Mouse (Mus musculus): ENCODE results near the gene Dand5.

Gene Dand5

DNA sequence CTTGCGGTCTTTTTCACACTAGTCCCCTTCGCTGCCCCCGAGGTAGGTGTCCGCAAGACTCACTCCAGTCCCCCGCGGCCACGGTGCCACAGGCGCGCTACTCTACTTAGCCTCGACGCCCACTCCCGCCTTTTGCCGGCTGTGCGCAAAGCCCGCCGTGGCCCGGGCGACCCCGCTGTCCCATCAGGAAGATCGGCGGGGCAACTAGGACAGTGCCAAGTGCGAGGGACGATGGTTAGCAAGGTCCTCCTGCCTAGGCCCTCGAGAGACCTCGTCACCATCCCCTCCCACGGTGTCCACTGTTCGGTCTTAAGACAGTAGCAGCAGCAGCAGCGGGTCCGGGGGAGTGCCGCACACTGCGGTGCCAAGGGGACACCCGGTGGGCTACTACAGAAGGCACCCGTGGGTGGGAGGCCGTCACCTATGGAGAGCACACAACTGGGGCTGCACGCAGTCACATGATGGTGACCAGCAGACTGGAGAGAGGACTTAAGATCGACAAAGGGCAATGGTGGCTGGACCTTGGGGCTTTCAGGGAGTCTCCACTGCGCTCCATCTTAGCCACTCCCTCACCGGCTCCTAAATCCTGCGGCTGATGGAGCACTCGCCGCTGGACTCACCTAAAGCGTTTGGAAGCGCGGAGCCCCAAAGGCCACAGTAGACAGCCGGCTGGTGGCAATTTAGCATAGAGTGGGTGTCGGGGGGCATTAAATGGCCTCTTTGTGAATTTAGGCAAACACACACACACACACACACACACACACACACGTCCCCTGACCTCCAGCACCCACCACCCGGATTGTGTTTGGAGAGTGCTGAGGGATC lies 37.7 kb downstream of the Dand5 start:
- in situ Hi-C loops (cut with MboI, MseI) = no loop called here

- in situ Hi-C loops (cut with MboI, MseI) = no loop called here
These were observed 38.6 kb downstream of the Dand5 start for GRCm38 (mm10) chr8:84783919-84784581.

- in situ Hi-C loops (cut with MboI, MseI) = no loop called here
These were observed 39.3 kb downstream of the Dand5 start for GRCm38 (mm10) chr8:84783198-84783918.

DNA sequence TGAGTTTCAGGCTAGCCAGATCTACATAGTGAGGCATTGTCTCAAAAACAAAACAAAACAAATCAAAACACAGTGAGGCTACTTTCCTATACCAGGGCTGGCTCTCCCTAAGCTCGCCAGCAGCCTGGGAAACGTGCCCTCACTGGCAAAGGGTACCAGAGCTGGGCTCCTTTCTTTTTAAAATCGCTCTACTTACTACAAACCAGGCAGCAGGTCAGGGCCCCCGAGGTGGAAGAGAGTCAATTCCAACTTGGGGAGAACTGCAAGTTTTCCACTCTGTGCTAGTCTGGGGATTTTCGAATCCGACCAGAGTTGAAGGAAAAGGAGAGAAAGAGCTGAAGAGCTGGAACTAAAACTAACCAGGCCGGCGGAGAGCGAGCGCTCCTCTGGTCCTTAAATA lies 39.9 kb downstream of the Dand5 start:
- in situ Hi-C loops (cut with MboI, MseI) = no loop called here

DNA sequence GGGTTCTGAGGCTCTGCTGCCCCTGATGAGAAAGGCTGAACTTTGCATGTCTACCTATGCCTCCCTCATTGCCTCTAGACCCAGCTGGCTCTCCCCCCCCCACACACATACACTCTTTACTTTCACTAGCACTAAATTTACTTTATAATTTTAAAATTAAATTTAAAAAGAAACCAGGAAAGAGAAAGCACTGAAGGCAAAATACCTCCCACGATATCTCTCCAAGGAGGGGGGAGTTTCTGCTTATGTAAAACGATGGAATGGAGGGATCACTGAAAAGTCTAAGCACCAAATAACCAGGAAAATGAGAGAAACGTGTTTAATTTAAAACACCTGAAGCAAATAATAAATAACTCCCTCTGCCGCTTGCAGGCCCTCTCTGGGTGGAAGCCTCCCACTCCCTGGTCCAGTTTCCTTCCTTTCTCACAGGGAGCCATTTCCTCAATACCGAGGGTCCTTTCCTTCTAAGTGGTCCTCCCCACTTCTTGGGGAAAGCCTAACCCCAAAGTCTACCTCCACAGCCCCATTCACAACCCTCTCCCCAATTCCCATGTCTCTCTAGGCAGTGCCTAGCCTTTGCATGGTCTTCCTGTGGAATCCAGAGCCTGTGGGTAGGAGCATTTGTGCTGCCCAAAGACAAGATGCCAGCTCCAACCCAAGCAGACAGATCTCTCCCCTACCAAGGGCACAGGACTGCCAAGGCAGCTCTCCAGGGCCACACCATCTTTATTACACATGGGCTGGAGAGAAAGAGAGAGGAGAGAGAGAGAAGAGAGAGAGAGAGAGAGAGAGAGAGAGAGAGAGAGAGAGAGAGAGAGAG lies 40.7 kb downstream of the Dand5 start:
- in situ Hi-C loops (cut with MboI, MseI) = no loop called here

- in situ Hi-C loops (cut with MboI, MseI) = no loop called here
These were observed 41.5 kb downstream of the Dand5 start for GRCm38 (mm10) chr8:84780949-84781680.

GRCm38 (mm10) chr8:84780225-84780555 lies 42.4 kb downstream of the Dand5 start:
- in situ Hi-C loops (cut with MboI, MseI) = no loop called here

DNA sequence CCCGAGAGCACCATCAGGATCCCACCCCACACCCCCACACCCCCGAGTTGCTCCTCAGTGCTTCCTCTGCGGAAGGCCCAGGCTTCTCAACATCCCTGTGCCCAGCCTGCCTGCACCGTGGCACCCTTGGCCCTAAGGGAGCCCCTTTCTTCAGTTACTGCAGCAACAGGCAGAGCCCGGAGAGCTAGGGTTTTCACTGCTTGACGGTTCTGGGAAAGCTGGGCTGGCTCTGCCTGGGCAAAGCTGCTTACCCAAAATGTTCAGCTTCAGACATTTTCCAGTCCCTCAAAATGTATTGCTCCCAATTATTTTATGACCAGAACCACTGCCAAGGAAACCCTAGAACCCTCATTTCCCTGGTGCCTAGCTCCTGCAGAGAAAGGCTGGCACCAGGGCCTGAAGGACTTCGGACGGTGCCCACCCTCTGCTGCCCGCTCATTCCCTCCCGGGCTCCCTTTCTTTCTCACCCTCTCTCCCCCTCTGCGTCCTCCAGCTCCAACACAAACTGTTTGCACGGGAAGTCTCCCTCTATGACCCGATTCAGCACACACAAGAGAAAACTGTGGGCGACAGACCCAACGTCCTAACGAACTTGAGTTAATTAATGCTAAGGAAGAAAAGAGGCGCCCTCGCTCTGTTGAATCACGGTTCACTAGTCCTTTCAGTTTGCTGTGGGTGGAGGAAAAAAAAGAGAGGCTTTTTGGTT lies 43.0 kb downstream of the Dand5 start:
- in situ Hi-C loops (cut with MboI, MseI) = no loop called here

DNA sequence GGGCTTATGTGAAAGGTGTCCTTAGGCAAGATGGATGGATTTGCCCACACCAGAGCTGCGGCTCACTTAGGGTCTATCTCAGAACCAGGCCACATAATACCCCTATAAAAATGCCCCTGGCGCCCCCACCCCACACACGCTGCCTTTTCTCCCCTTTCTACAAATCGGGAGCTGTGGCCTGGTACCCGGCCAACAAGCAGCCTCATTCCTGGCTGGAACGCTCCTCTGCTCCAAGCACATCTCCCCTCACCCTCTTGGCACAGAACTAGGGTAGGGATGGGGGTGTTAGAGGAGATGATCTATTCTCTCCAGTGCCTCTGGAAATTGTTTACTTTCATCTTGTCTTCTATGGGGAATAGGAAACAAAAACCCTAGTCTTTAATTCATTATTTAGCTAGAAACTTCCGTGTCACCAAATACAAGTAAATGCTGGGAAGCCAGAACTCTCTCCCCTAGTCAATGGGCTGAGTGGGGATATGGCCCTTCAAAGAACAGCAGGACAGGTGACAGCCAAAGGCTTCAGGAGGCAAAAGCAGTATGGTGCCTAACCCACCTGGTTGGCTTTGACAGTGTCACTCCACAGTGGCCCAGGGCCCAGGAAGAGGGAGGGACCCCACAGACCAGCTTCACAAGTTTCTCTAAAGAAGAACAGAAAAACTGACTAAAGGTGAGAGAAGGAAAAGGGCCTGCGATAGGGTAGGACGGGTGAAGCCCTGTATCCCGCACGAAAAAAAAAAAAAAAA lies 43.8 kb downstream of the Dand5 start:
- in situ Hi-C loops (cut with MboI, MseI) = no loop called here

GRCm38 (mm10) chr8:84777899-84778637 lies 44.6 kb downstream of the Dand5 start:
- in situ Hi-C loops (cut with MboI, MseI) = no loop called here

GRCm38 (mm10) chr8:84776569-84776968 lies 46.1 kb downstream of the Dand5 start:
- in situ Hi-C loops (cut with MboI, MseI) = no loop called here

GRCm38 (mm10) chr8:84775621-84776113 lies 47.0 kb downstream of the Dand5 start:
- in situ Hi-C loops (cut with MboI, MseI) = no loop called here

- in situ Hi-C loops (cut with MboI, MseI) = no loop called here
These were observed 47.5 kb downstream of the Dand5 start for GRCm38 (mm10) chr8:84775105-84775591.

DNA sequence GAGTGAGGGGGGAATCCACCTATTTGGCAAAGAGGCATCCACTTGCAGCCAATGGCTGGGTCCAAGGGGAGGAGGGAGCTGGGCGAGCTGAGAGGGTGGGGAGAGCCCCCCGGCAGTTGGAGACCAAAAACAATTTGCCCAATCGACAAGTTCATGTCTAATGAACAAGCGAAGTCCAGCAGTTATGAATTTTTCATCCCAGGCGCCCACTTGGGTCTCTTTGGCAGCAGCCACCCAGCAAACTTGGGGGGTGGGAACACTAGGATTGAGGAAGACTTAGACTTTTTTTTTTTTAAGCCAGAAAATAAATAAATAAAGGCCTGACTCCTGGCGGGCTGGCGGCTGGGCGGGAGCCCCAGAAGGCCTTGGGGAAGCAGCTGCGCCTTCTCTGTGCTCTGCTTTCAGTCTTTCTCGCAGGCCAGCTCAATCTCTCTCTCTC lies 48.1 kb downstream of the Dand5 start:
- in situ Hi-C loops (cut with MboI, MseI) = no loop called here

DNA sequence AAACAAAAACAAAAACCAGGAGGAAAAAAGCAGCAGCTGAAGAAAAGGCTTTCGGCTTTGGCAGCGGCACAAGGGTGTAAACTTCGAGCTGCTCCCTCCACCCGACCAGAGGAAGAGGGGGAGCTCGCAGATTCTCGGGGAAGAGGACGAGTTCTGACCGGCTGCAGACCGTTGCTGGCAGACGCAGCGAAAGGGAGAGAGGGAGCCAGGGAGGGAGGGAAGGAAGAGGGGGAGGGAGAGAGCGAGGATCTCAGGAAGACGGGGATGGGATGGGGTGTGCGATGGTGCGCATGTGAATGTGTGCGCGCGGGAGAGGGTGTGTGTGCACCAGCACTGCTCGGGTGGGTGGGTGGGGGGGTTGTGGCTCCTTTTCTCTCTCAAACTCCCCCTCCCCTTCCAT lies 48.8 kb downstream of the Dand5 start:
- in situ Hi-C loops (cut with MboI, MseI) = no loop called here

DNA sequence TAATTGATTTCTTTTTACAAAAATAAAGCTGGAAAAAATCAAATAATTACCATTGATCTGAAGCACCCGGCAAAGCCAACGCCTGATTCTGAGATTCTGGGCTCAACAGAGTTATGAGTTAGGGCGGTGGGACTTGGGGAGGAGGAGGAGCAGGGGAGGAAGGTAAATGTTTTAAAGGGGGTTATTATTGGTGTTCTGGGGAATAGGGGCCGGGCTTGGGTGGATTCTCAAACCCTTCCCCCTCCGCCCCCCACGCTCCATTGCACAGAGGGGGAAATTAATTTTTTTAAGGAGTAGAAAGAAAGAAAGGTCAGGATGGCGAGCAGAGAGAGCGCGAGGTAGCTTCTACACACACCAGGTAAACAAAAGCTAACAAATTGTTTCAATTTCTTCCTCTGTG lies 49.3 kb downstream of the Dand5 start:
- in situ Hi-C loops (cut with MboI, MseI) = no loop called here

DNA sequence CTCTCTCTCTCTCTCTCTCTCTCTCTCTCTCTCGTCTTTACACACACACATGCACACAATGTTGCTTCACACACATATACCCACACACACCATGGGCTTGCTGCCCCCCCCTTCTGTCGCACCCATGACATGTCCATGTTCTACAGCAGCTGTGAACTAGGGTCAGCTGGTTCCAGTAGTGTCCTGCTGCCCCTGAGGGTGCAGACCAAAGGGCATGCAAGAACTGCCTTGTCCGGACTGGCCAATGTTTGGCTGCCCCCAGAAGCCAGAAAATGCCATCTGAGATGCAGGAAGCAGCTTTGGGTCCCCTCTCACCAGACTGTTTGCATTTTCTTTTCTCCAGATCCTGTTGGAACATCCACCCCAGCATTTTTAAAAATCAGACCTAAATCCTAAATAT lies 50.0 kb downstream of the Dand5 start:
- in situ Hi-C loops (cut with MboI, MseI) = no loop called here

DNA sequence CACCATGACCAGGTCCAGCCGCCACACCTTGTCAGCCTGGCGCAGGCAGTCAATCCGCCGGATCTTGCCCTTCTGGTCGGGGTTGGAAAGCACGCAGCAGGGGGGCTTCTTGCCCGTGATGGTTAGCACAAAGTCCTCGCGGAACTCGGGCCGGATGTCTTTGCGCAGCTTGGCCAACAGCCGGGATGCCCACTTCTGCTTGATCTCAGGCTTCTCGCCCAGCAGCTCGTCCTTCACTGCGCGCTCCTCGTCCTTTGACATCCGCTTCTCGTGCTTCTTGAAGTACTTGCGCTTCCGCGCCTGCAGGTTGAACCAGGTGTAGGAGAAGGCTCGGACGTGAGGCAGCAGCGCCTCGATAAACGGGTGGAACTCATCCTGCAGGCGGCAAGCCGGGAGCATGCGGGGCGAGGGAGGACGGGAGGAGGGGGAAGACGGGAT lies 50.7 kb downstream of the Dand5 start:
- in situ Hi-C loops (cut with MboI, MseI) = no loop called here

All from T-helper 1 cell (primary cell).